Mouse (Mus musculus): ENCODE measurements around the gene Dlg5. TPM values are rescaled to one million over a fixed set of nuclear protein-coding genes. Genes with fewer than 3 reads are reported as not detected.

Gene Dlg5
- total RNA-seq, 1 experiment from 2014 or later: 35.9 TPM

DNA sequence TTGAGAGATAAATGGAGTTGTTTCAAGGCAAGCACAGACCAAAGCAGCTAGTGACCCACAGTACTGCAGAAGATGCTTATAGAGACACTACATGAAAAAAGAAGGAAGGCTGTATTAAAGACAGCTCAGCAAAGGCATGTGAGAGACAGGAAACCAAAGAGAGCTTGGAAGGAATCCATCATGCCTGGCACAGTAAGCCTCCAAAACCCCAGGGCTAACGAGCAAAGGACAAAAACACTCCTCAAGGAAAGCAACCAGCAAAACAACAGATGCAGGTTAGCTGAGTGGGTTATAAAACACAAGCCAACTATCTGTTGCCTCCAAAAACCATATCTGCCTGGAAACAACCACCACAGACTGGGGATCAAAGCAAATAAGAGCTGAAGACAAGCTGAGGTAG lies 121.5 kb downstream of the Dlg5 start:
- no peak for DNase-seq

DNA sequence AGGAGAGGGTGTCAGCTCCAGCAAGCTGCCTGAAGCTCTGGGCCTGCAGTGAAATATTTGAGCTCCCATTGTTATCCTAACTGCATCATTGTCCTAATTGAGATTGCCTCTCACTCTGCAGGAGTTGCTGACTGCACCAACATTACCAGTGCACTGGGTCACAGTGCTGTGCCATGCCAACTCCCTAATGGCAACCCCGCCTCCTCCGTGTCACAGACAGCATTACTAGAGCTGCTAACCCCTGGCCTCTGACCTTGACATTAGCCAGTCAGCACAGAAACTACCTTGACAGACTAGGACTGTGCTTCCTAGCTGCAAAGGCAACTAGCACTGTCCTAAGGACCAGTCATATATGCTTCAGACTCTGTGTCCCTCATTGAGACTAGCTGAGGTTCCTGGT lies 139.0 kb downstream of the Dlg5 start:
- DNase-seq: peak; percentile 42

GRCm38 (mm10) chr14:24098828-24099227 lies 146.9 kb downstream of the Dlg5 start:
- no peak for DNase-seq

DNA sequence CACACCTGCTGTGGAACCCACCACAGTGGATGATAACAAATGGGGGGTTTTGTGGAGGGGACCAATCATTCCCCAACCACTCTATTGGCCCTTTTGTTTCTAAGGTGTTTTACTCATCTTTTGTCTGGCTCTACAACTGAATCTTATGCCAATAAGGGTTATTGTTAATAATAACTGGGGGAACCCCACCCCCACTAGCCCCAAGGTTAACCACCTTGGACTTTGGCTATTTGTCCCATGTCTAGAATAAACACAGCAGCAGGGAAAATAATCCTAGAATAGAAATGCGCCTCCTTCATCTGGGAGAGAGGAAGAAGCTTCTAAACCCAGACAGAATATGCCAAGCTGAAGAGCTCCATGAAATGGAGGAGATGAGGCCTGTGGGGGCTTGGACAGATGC lies 151.1 kb downstream of the Dlg5 start:
- no peak for DNase-seq

- DNase-seq: no peak
Measured at GRCm38 (mm10) chr14:24093221-24093620, 152.5 kb downstream of the Dlg5 start.

DNA sequence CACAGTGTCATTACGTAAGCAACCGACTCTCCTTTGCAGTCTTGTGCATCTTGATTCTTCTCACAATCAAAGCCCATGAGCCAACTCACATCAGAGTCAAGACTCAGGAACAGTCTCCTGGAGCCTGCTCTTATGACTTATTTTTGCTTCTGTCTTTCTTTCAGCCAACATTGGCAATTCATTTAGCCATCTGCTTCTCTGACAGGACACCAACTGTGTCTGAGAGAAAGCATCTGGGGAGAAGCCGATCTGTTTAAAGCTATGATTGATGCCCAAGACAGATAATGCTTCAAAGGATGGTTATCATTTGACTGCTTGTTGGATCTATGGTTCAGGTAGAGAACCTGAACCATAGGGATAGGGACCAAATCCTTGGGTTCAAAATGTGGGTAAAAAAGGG lies 153.3 kb downstream of the Dlg5 start:
- DNase-seq: no peak

GRCm38 (mm10) chr14:24090790-24091189 lies 154.9 kb downstream of the Dlg5 start:
- DNase-seq: no peak

- peak; percentile 45 for DNase-seq
Measured at GRCm38 (mm10) chr14:24089181-24089580, 156.5 kb downstream of the Dlg5 start.

DNA sequence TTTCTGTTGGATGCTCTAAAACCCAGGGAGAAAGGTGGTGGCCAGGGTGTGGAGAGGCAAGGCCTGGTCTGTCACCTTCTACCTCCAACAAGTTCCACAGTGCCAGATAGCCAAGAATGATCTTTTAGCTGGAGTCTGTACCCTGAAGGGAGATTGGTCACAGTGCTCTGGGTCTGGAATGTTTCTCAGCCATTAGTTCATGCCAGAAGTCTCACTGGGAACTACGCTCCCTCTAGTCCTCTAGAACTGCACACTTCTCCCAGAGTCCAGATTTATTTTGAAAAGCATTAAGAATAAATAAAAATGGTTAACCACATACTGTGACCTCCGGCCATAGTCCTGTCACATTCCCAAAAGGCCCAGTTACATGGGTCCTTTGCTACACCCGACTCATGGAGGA lies 158.3 kb downstream of the Dlg5 start:
- DNase-seq: no peak

GRCm38 (mm10) chr14:24086481-24086880 lies 159.2 kb downstream of the Dlg5 start:
- peak; percentile 19 for DNase-seq

Small RNA genes lying within 50 kb of the gene (microRNA-seq; reads per million reads assigned to microRNA genes)
- gene Mir7210: 0 reads per million in 2 experiments

Other genes starting within 250 kb of the Dlg5 start
- gene Kcnma1, start 231.4 kb downstream of the Dlg5 start, total RNA-seq (2021): 43.9 and 45.2 TPM in 2 replicates
- not detected in 2 replicates for gene E330034G19Rik, start 47.3 kb upstream of the Dlg5 start, total RNA-seq (2021)
- gene Polr3a, start 241.1 kb upstream of the Dlg5 start, total RNA-seq (2021): 17.3 and 21.7 TPM in 2 replicates
- gene Rps24, start 241.2 kb upstream of the Dlg5 start, total RNA-seq (2021): 1,469 and 1,693 TPM in 2 replicates

Data from adrenal gland, postnatal 14 days (tissue).